15 mouse cellular contexts compared by ENCODE assay signal in genomic region chr19:50638176-50638575, GRCm38 (mm10). TPM values are rescaled to one million over a fixed set of nuclear protein-coding genes. Genes with fewer than 3 reads are reported as not detected.
"Had no signal": no experiment of that assay in that cellular context is flagged by ENCODE, and none has a peak within 500 bp of the region (broad histone marks: within the 10 kb centered on the region; RNA-seq: fewer than 3 reads in every experiment).

No protein-coding gene starts in this region.

- H3K9me3 ChIP-seq: limb, embryonic 13.5 days; midbrain, embryonic 10.5 days; neural tube, embryonic 15.5 days; stomach, embryonic 15.5 days had no signal

- H3K27me3 ChIP-seq: limb, embryonic 13.5 days; neural tube, embryonic 15.5 days; stomach, embryonic 15.5 days had no signal

- H3K4me1 ChIP-seq: limb, embryonic 13.5 days; stomach, embryonic 15.5 days had no signal

- H3K4me3 ChIP-seq: limb, embryonic 13.5 days; midbrain, embryonic 10.5 days; myocyte; neural tube, embryonic 15.5 days; stomach, embryonic 15.5 days had no signal

- H3K27ac ChIP-seq: limb, embryonic 13.5 days; liver, embryonic 14.5 days; midbrain, embryonic 10.5 days; neural tube, embryonic 15.5 days; stomach, embryonic 15.5 days had no signal

- DNase-seq: kidney, postnatal 14 days; left cerebral cortex, postnatal 4 days; lung, adult 18-20 months; lung, postnatal 4 days; midbrain, embryonic 14.5 days; right cerebral cortex, postnatal 4 days; thymus, postnatal 36 days had no signal

- H3K36me3 ChIP-seq: limb, embryonic 13.5 days; midbrain, embryonic 10.5 days; neural tube, embryonic 15.5 days; stomach, embryonic 15.5 days had no signal

RNA-seq across cellular contexts. Expression of gene Sorcs1, which starts 40.3 kb away (rescaled TPM):
- total RNA-seq: liver, adult 2 months; megakaryocyte, adult 5-6 weeks had no signal
- polyA plus RNA-seq: liver, adult 2 months; myocyte had no signal
